Mouse (Mus musculus) brain, embryonic 14.5 days (tissue): ENCODE results near the gene Bend5. TPM values are rescaled to one million over a fixed set of nuclear protein-coding genes. Genes with fewer than 3 reads are reported as not detected.
A peak's percentile ranks its signal among the peaks of the same experiment; 100 is the strongest.

Experiments
- DNase-seq: peaks from one replicate; pipeline ENCODE4 v3.0.0-alpha.2; 2011; ENCODE audit warnings: low read depth
- CTCF ChIP-seq: fragments of 200-500 bp; IDR thresholded peaks from 2 replicates; pipeline ENCODE4 v1.5.1; 2012; ENCODE audit warnings: inconsistent platforms, mild to moderate bottlenecking, moderate library complexity, borderline replicate concordance; ENCODE audit not compliant: insufficient read depth, insufficient read length; ENCODE audit errors: extremely low read depth
- POLR2A ChIP-seq: fragments of 200-500 bp; IDR thresholded peaks from 2 replicates; pipeline ENCODE4 v1.6.1; 2012; ENCODE audit warnings: mild to moderate bottlenecking, inconsistent platforms, borderline replicate concordance; ENCODE audit not compliant: poor library complexity, insufficient read depth, insufficient read length, severe bottlenecking; ENCODE audit errors: extremely low read depth
- polyA plus RNA-seq: library from polyadenylated mRNA; depleted of rRNA; stranded (reverse); fragments of >200 nt; gene quantifications from 2 replicates; pipeline ENCODE4 v1.2.3, GENCODE M21; 2012

Gene Bend5
- polyA plus RNA-seq, 1 experiment = 53.1 TPM

DNA sequence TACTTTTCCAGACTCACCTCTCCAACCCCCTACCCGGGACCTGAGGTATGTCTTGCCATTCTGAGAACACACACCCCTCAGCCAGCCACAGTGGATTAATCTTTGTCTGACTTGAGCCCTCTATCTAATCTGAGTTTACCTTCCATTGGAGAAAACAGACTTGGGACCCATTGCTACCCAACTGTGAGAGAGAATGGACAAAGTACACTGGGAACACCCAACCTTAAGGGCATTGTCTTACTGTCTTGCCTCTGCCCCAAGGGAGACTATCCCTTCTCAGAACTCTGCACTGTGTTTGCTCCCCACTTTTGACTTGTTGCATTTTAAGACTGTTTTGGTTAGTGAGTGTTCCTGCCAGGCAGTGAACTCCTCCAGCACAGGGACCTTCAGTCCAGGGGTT, 4.7 kb downstream of the Bend5 start:
- TF ChIP-seq POLR2A = no peak
- TF ChIP-seq CTCF = no peak
- DNase-seq = no peak

DNA sequence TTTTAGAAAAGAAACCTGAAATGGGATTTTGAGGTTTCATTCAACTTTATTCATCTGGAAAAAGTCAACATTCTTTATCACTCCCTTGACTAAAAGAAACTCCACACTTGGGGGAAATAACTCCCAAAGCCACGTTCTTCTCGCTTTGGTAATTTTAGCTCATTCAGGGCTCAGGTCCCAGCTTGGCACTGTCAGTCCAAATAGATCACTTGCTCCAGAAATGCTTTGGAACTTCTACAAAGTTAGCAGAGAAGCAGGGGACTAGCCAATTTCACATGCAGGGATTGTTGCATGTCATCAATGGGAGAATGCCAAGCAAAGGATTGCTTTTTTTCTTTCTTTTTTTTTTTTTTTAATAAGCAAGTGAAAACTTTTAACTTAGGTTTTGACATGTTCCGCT, 5.2 kb downstream of the Bend5 start:
- TF ChIP-seq POLR2A (no peak), CTCF (no peak)
- no peak for DNase-seq

DNA sequence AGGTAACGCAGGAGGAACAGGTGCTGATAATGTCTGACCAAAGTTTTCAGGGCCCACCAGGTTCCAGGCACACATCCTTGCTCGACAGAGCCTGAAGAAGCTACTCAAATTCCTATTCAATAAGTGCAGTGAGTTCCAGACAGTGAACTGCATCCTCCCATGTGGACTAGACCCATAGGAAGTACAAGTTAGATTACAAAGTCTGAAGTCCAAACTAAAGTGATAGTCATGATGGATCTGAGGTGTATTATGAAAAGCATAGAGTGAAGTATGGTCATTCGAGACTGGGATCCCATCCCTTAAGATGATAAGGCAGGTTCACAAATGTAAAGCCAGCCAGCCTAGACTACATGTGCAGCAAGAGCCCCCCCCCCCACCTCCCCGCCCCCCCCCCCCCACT, 6.1 kb downstream of the Bend5 start:
- no peak for TF ChIP-seq POLR2A
- no peak for TF ChIP-seq CTCF
- DNase-seq = no peak

DNA sequence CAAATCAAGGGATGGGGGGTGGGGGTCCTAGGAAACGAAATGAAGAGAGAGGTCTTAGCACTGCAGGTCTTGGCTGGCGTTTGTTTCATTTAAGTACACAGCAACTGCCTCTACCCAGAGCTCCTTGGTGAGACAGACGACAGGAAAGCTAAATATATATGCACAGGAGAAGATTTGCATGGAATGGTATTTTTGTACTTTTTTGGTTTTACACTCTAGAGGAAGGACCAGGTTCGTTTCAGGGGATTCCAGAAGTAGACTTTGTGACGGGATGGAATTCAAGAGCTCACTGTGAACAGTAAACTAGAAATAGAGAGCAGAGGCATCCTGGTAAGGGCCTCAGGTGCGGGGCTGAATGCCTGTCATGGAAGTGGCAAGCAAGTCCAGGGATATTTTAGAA, 7.0 kb downstream of the Bend5 start:
- TF ChIP-seq CTCF = no peak
- no peak for TF ChIP-seq POLR2A
- no peak for DNase-seq

DNA sequence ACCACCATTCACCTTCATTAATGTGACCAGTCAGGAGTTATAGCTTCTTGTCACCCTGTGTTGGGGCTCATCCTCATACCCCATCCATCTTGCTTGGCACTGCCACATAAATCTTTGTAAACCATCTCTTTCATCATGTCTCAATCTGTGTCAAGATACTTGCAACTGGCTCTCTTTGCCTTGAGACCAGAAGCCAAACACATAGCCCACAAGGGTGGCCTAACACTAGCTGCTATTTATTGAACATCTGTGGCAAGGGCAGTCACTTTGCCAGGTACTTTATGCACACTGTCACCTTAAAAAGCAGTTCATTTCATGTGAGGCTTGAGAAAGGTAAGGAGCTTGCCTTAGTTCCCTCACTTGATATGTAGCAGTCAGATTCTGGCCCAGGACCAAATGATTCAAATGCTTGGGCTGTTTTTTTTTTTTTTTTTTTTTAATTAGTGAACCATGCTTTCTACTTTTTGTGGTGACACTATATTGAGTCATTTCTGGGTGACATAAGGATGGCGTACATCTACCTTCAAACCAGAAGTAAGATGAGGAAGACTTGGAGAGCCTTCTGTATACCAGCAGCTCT, 9.7 kb downstream of the Bend5 start:
- no peak for DNase-seq
- no peak for TF ChIP-seq CTCF
- TF ChIP-seq POLR2A = no peak

DNA sequence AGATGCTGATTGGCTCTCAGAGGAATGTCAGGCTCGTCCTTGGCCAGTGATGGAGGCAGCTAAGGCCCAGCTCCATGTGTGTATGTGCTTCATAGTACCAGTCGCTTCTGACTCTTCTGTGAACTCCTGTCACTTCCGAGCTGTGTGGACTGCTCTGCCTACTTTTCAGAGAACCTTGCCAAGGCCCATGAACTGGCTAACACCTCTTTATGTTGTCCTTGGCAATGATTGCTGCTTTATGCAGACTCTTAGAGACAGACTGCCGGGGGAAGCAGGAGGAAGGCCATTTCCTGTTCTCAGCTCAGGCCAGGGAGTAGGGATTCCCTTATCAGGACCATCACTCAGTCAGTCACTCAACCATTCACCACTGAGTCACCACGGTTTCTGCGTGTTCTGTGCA, 10.4 kb downstream of the Bend5 start:
- DNase-seq = no peak
- TF ChIP-seq POLR2A = no peak
- no peak for TF ChIP-seq CTCF

DNA sequence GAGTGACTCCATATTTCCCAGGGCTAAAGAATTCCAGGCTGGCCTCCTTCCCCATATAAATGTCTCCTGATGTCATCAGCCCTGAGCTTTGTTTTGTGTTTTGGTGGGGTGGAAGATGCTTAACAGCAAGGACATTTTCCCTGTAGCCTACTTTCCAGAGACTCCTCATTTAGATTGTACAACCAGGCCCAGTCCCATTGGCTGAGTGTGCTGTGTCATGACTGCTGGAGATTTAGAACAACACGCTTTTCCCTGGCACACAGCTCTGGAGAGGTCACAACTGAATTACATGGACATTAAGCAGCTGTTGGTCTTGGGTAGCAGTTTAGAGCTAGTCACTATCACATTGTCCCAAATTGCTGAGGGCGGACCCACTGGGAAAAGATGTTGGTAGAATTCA, 16.4 kb downstream of the Bend5 start:
- no peak for DNase-seq
- TF ChIP-seq POLR2A = no peak

DNA sequence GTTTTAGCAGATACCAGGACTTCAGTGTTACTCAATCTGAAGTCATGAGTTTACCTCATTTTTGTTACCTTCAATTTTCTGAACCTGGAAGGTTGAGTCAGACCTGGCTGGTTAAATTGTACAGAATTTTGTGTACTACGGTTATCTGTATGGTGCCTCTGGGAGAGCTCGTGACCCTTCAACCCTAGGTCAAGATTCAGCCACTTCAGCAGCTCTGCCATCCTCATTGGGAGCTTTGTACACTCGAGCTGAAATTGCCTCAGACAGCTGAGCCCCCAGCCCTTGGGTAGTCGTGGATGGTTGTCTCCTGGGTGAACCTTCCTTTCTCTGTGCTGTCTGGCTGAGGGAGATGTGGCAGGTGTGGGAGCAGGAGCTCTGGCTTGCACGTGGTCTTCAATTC, 17.2 kb downstream of the Bend5 start:
- no peak for DNase-seq
- no peak for TF ChIP-seq CTCF
- no peak for TF ChIP-seq POLR2A

DNA sequence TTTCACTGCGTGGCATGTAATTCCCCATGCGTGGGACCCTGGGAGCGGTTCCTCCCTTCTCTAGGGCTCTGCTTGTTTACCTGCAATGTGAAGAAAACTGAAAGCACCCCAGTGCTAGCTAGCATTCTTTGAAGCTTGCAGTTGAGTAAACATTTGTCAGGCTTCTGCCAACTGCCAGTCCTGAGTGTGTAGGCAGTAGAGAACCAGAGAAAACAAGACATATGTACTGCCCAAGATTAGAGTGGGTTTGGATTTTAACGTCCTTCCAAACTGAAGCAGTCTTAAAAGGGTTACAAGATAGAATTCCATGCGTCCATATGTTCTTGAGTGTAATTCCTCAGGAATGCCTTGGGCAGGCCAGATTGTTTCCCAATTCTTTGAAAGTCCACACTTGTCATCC, 17.6 kb downstream of the Bend5 start:
- TF ChIP-seq CTCF = no peak
- TF ChIP-seq POLR2A = no peak
- no peak for DNase-seq

DNA sequence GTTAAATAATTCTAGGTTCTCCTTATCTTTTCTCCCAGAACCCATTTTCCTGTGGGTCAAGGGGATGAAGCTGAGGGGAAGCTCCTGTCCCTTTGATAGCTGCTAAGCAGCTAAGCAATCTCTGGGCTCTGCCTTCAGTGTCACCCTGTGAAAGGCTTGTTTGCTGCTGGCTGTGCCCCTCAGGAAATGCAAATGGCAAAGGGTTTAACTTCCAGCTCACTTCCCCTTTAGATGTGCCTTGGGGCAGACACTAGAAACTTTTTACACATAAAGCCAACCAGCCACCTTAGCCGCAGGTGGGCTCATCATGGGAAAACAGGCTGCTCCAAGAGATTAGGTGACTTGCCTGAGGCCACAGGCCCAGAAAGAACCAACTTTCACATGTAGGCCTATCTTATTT, 26.9 kb downstream of the Bend5 start:
- TF ChIP-seq POLR2A (no peak), CTCF (no peak)
- DNase-seq = no peak

DNA sequence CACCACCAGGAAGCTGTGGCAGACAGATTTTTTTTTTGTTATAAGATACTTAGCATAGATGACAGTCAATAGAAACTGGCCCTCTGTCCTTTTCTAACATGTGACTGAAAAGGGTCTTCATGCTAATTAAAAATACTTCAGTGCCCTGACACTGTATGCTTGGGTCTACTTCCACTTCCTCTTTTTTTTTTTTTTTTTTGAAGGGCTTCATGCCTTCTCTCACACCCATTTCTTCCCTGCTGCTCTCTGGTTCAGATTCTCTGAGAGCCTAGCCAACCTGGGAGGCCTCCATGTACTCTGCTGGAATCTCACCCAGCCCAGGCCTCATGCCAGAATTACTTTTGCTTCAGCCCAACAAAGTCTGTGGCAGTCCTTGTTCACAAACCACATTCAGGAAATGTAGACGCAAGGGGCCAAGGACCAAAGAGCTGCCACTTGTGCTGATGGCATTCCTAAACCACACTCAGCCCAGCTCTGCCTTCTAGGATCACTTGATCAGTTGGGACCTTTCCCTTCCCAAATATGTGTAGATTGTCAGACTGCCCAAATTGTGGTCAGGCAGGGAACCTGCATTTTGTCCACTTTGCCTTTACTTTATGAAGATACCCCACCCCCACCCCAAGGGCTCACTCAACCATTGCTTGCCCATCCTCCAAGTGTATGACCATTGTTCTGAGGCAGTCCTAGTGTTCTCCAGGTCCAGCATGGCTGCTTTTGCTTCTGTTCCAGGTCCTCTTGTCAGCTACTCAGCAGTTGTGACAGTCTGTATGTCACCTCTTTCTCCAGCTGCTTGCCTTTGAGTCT, 27.8 kb downstream of the Bend5 start:
- TF ChIP-seq POLR2A = no peak
- TF ChIP-seq CTCF = no peak
- peak; percentile 69 for DNase-seq
